Mouse (Mus musculus) neutrophil, adult 83 days (primary cell): ENCODE data around the gene Zfp758. TPM values are rescaled to one million over a fixed set of nuclear protein-coding genes. Genes with fewer than 3 reads are reported as not detected.

Experiments
- total RNA-seq, 2 experiments: library from RNA; stranded (reverse); gene quantifications; one replicate each; pipeline ENCODE4 v1.2.4; 2023

The Zfp758 gene
- total RNA-seq: 1 to 10 TPM; 6.6 to 6.9 TPM

GRCm38 (mm10) chr17:22361101-22361781 lies at the start of gene Zfp758, which contains the start of gene Zfp944:
Gene Zfp758 (plus strand): TSS chr17:22361453.
Gene Zfp944 (minus strand): TSS chr17:22361400.

GRCm38 (mm10) chr17:22314730-22315226 lies 46.5 kb upstream of the Zfp758 start, which contains the start of gene CT030661.1:
Gene CT030661.1 (minus strand): TSS chr17:22314837.

GRCm38 (mm10) chr17:22423952-22424617 lies 62.8 kb downstream of the Zfp758 start, which contains the start of gene Zfp946:
Gene Zfp946 (plus strand): TSS chr17:22424222.

Other genes with a start within 250 kb of the Zfp758 start
- under 1 TPM; 0.57 to 0.68 TPM for gene Zfp947, start 195.3 kb upstream of the Zfp758 start, total RNA-seq
- gene Zfp994, start 135.8 kb upstream of the Zfp758 start, total RNA-seq: 1 to 10 TPM; 1.8 to 2.7 TPM
- 1 to 10 TPM; 7.9 to 8.3 TPM for gene CT030661.1, start 46.6 kb upstream of the Zfp758 start, total RNA-seq
- 1 to 10 TPM; 6.6 to 7.6 TPM for gene Zfp944, start 53 bp upstream of the Zfp758 start, total RNA-seq
- 1 to 10 TPM; 2.9 to 3.1 TPM for gene Zfp946, start 62.8 kb downstream of the Zfp758 start, total RNA-seq
- gene Vmn2r111, start 212.0 kb downstream of the Zfp758 start, total RNA-seq: not detected
- gene Vmn2r112, start 239.5 kb downstream of the Zfp758 start, total RNA-seq: not detected